Mouse (Mus musculus) hindbrain, postnatal 0 days (tissue): Measurements from ENCODE around the gene Ran. TPM values are rescaled to one million over a fixed set of nuclear protein-coding genes. Genes with fewer than 3 reads are reported as not detected.

Source experiments
- ATAC-seq: fragments of 200-750 bp; cut with Nextera tagmentation; 2 replicates; pipeline ENCODE4 v1.8.0; 2017; ENCODE audit warnings: mild to moderate bottlenecking, moderate TSS enrichment, moderate library complexity
- DNase-seq: peaks from one replicate; pipeline ENCODE4 v3.0.0-alpha.2; 2015; ENCODE audit warnings: low spot score
- H3K27ac ChIP-seq: fragments of 300-500 bp; sonication (generic); 2 replicates; pipeline ENCODE4 v1.5.1; 2014; ENCODE audit warnings: mild to moderate bottlenecking
- H3K27me3 ChIP-seq: fragments of 300-500 bp; sonication (generic); 2 replicates; pipeline ENCODE4 v1.6.1; 2014; ENCODE audit warnings: low read length, mixed read lengths; ENCODE audit not compliant: insufficient read depth
- H3K36me3 ChIP-seq: fragments of 300-500 bp; sonication (generic); 2 replicates; pipeline ENCODE4 v1.6.1; 2014; ENCODE audit warnings: low read length, mixed read lengths; ENCODE audit not compliant: insufficient read depth
- H3K4me1 ChIP-seq: fragments of 300-500 bp; sonication (generic); 2 replicates; pipeline ENCODE4 v1.6.1; 2014; ENCODE audit warnings: antibody characterized with exemption, low read length, mixed read lengths; ENCODE audit not compliant: insufficient read depth
- H3K4me2 ChIP-seq: fragments of 300-500 bp; sonication (generic); 2 replicates; pipeline ENCODE4 v1.6.1; 2014; ENCODE audit warnings: low read depth, mild to moderate bottlenecking, low read length, moderate library complexity, mixed read lengths
- H3K4me3 ChIP-seq: fragments of 300-500 bp; sonication (generic); 2 replicates; pipeline ENCODE4 v1.5.1; 2014; ENCODE audit warnings: low read length
- H3K9ac ChIP-seq: fragments of 300-500 bp; sonication (generic); replicated peaks from 2 replicates; pipeline ENCODE4 v1.6.1; 2014; ENCODE audit warnings: mild to moderate bottlenecking, low read length, moderate library complexity, mixed read lengths
- H3K9me3 ChIP-seq: fragments of 300-500 bp; sonication (generic); 2 replicates; pipeline ENCODE4 v1.6.1; 2016; ENCODE audit warnings: low read length, mixed read lengths
- CTCF ChIP-seq: IDR thresholded peaks from 2 replicates; pipeline ENCODE4 v1.5.1; 2016; ENCODE audit warnings: antibody characterized with exemption, control low read depth, low read depth
- WGBS: fragments of 180-500 bp; shearing (Covaris S2); extraction: QIAGEN DNeasy Blood & Tissue Kit; methylation state at CpG from one replicate; pipeline ENCODE4 v1.1.7; 2014; 5-methylcytosine and 5-hydroxymethylcytosine counted together
- polyA plus RNA-seq: library from polyadenylated mRNA; unstranded; fragments of >200 nt; fragmentation: Nextera tagmentation; extraction: Ambion mirVana; gene quantifications from 2 replicates; pipeline ENCODE4 v1.2.1, GENCODE M21; 2015
- total RNA-seq: library from RNA; depleted of rRNA; stranded (reverse); fragments of >200 nt; gene quantifications from 2 replicates; pipeline ENCODE4 v1.2.3, GENCODE M21; 2014; rRNA removed

Ran gene
- total and polyA plus RNA-seq, 2 experiments from 2014 or later = 159 to 304 TPM

GRCm38 (mm10) chr5:129066541-129067230 lies 46.8 kb downstream of the Ran start:
- no peak for ATAC-seq
- 89% methylated on average over 8 of the region's 8 CpGs for WGBS
- 0 out of 2 replicates have a peak, but pooled peaks cover 5% of the 10 kb centered on the region for H3K27me3 ChIP-seq

DNA sequence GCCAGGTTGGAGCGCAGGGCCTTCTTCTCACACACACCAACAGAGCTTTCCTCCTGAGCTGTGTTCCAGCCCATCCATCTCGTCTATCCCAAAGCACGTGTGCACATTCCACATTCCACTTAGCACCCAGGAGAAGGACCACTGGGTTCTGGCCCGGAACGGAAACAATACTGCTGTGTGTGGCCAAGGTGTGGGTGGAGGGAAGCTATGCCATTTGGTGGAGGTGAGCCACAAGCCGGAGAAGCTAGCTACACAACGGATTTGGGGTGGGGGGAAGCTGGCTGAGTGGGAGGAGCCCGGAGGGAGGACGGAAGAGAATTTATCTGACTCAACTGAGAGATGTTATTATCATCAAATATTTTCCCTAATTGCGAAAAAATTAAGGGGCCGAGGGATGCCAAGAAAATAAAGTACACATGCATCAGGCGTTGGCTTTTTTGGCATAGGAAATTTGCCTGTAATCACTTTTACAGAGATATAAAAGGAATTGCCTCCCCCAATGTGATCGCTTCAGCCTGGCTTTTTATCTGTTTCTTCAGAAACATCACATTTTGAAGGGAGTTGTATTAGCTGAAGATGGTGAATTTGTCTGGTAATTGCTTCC lies 47.5 kb downstream of the Ran start:
- DNase-seq (no peak), ATAC-seq (no peak)
- H3K4me1 ChIP-seq = 0 out of 2 replicates have a peak, but pooled peaks cover 6% of the 10 kb centered on the region
- H3K4me3 ChIP-seq = no peak overlapping the region
- 0 out of 2 replicates have a peak, but pooled peaks cover 5% of the 10 kb centered on the region for H3K27me3 ChIP-seq
- H3K9ac ChIP-seq = no peak overlapping the region
- H3K4me2 ChIP-seq = no peak overlapping the region
- H3K9me3 ChIP-seq = no peaks in the 10 kb centered on the region
- no peaks in the 10 kb centered on the region for H3K36me3 ChIP-seq
- 70% methylated on average over 13 of the region's 13 CpGs for WGBS
- H3K27ac ChIP-seq = no peak overlapping the region
- no peak for TF ChIP-seq CTCF

More at GRCm38 (mm10) chr5:129066541-129067230, 46.8 kb downstream of the Ran start:
- TF ChIP-seq CTCF = no peak
- Histone ChIP-seq H3K4me3 (no peak overlapping the region), H3K36me3 (no peaks in the 10 kb centered on the region), H3K27ac (no peak overlapping the region), H3K4me2 (no peak overlapping the region), H3K9ac (no peak overlapping the region), H3K4me1 (0 out of 2 replicates have a peak, but pooled peaks cover 6% of the 10 kb centered on the region), H3K9me3 (no peaks in the 10 kb centered on the region)
- no peak for DNase-seq

DNA sequence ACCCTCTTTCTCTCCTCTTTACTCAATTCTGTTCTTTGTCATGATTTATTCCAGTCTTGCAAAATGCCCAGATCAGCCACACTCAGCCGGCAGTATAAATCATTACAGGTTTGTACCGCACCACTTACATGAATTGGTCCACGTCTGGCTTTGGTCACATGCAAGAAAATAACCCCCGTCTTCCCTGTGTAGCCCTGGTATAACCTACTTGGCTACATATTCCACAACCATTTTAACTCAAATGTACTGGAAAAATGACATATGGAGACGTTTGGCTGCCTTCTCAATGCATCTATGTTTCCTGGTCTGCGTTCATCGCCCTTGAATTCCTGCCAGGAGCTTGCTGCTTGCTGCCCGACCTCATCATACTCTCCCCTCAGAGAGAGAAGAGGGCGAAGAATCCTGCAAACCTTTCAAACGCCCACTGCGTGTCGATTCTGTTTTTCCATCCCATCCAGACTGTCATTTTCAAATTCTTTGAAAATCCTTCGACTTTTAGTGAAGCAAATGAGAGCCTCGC lies 52.0 kb downstream of the Ran start:
- H3K4me3 ChIP-seq = no peak overlapping the region
- H3K4me1 ChIP-seq = no peaks in the 10 kb centered on the region
- TF ChIP-seq CTCF = no peak
- H3K27ac ChIP-seq = 0 out of 2 replicates have a peak overlapping the region, but pooled peaks have one; percentile 17
- no peak overlapping the region for H3K9ac ChIP-seq
- 36% methylated on average over 14 of the region's 14 CpGs for WGBS
- no peak overlapping the region for H3K4me2 ChIP-seq
- DNase-seq (peak; percentile 83), ATAC-seq (0 out of 2 replicates have a peak, but pooled peaks have one; percentile 38)
- H3K9me3 ChIP-seq = no peaks in the 10 kb centered on the region
- H3K27me3 ChIP-seq = 0 out of 2 replicates have a peak, but pooled peaks cover 5% of the 10 kb centered on the region
- H3K36me3 ChIP-seq = no peaks in the 10 kb centered on the region

- no peak for TF ChIP-seq CTCF
- no peaks in the 10 kb centered on the region for H3K9me3 ChIP-seq
- H3K36me3 ChIP-seq = no peaks in the 10 kb centered on the region
- no peak overlapping the region for H3K4me2 ChIP-seq
- no peak overlapping the region for H3K9ac ChIP-seq
- 67% methylated on average over 6 of the region's 6 CpGs for WGBS
- H3K4me1 ChIP-seq = no peaks in the 10 kb centered on the region
- ATAC-seq = no peak
- no peak overlapping the region for H3K4me3 ChIP-seq
- 0 out of 2 replicates have a peak, but pooled peaks cover 5% of the 10 kb centered on the region for H3K27me3 ChIP-seq
- no peak for DNase-seq
- H3K27ac ChIP-seq = no peak overlapping the region
Observed at GRCm38 (mm10) chr5:129073404-129073803, 53.5 kb downstream of the Ran start.

Other genes starting within 250 kb of the Ran start
- gene Rimbp2, start 66.6 kb upstream of the Ran start, total RNA-seq = 18.9 and 20.9 TPM in 2 replicates
- gene Rimbp2, start 66.6 kb upstream of the Ran start, polyA plus RNA-seq = 4.5 and 4.6 TPM in 2 replicates
- 14.1 and 16.3 TPM in 2 replicates for gene Stx2, start 11.5 kb upstream of the Ran start, total RNA-seq
- gene Stx2, start 11.5 kb upstream of the Ran start, polyA plus RNA-seq = 11.9 and 15.0 TPM in 2 replicates
- 0.52 and 0.54 TPM in 2 replicates for gene Adgrd1, start 76.7 kb downstream of the Ran start, total RNA-seq
- 0.21 and 0.23 TPM in 2 replicates for gene Adgrd1, start 76.7 kb downstream of the Ran start, polyA plus RNA-seq